Mouse (Mus musculus): ENCODE data around the gene Glb1. TPM values are rescaled to one million over a fixed set of nuclear protein-coding genes. Genes with fewer than 3 reads are reported as not detected.

Glb1 gene
- polyA plus RNA-seq (2012; rRNA removed): 17.7 and 17.8 TPM in 2 replicates

DNA sequence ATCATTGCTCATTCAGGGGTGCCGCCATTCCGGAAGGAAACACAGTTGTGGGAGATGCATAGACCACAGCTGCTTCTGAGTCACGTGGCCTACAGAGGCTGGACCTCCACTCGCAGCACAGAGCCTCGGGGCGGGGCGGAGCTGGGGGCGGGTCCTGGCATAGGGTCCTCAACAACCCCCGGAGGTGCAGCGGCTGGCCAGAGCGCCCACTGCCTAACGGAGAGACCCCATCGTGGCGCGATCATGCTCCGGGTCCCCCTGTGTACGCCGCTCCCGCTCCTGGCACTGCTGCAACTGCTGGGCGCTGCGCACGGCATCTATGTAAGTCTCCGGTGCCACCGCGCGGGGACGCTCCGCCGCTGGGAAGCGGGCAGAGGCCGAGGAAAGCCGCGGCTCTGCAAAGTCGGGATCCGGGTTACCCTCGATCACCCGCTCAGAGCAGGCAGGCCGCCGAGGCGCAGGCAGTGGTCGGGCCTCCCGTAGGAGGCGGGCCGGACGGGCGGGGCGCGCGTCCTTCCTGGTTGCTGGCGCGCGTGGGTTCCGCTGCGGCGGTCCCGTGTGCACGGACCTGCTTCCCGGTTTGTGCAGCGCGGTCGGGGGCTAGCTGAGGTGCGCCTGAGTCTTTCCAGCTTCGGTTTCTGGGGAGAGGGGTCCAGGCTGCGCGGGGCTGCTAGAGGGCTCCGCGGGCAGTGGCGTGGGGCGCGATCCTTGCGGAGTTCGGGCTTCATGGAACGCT is at the start of gene Glb1, which contains the start of gene Tmppe:
Gene Glb1, plus strand, starts transcription at position 128 of the 736 bp plus-strand sequence.
Gene Tmppe, plus strand, starts transcription at position 157 of the 736 bp plus-strand sequence.

DNA sequence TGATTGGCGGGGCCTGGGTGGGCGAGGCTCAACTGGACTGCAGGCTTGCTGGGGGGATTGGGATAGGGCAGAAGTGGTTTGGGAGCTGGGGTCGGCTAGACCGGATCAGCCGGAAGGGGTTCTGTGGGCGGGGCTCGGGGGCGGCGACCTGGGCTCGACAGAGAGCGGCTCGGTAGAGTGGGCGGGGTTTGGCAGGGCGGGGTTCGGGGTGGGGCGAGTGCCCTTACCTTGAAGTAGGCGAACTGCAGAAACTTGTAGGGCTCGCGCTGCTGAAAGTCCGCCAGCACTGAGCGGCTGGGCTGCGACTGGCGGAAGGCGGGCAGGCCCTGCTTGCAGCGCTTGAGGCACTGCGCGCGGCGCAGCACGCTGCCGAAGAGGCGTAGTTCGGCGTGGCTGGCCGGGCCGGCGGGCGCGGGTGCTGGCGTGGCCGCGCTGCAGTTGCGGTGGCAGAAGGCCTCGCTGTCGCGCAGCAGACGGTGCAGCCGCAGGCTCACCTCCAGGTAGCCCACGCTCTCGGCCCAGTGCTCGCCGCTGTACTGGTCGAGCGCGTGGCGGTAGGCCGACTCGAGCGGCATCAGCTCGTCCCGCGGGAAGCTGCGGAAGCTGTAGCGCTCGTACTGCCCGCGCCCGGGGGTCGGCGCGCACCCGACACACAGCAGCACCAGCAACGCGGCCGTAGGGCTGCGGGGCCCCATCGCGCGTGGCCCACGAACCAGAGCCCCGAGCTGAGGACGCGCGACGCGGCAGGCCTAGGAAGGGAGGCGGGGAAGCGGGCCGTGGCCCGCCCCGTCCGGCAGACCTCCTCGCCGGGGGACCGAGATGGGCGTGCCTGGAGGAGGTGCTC is 10.7 kb upstream of the Glb1 start, which contains the start of gene Crtap:
Gene Crtap, minus strand, starts transcription at position 771 of the 844 bp plus-strand sequence.

DNA sequence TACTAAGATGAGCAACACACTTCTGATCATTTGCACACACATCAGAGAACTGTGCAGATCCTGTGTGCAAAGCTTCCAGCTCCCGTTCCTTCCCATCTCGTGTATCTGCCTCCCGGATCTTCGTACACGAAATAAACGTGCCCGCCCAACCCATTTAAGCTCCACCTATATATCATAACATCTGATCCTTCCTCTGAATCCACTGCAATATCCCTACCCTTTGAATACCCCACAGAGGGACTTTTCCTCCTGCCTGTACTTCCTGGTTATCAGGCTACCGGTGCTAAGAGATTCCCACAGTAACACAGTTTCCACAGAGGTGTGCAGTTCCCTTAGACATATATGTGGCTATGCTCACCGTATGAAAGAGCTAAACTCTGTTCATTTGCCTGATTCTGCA is 103.9 kb downstream of the Glb1 start, which contains the start of gene Ccr4:
Gene Ccr4, minus strand, starts transcription at position 101 of the 400 bp plus-strand sequence.

DNA sequence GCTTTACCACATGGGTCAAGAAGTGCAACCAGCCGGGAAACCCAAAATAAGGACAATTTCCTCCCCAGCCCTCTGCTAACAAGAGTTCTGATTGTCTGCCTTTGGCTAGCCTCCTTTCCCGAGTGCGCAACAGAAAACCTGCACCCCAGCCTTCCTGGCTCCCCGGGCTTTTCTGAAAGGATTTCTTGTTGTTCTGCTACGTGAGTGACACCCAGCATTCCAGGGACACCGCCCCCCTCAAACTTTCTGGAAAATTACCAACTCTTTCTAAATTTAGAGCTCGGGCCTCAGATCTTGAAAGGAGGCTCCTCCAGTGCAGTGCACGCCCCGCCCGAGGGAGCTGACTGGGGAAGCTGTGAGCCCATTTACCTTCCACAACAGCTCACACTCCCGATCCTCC is 114.5 kb downstream of the Glb1 start, which contains the start of gene C130032M10Rik:
Gene C130032M10Rik, plus strand, starts transcription at position 334 of the 400 bp plus-strand sequence.

Other genes with a start within 250 kb of the Glb1 start
- not detected in 2 replicates for gene Bcl2a1c, start 70.9 kb upstream of the Glb1 start, polyA plus RNA-seq (2012; rRNA removed)
- 19.8 and 20.9 TPM in 2 replicates for gene Crtap, start 10.4 kb upstream of the Glb1 start, polyA plus RNA-seq (2012; rRNA removed)
- gene Tmppe, start within 50 bp of the Glb1 start, polyA plus RNA-seq (2012; rRNA removed): 1.3 and 1.4 TPM in 2 replicates
- gene Ccr4, start 103.8 kb downstream of the Glb1 start, polyA plus RNA-seq (2012; rRNA removed): 0.02 TPM in 1 of 2 replicates, not detected in the other
- gene C130032M10Rik, start 114.6 kb downstream of the Glb1 start, polyA plus RNA-seq (2012; rRNA removed): not detected in 2 replicates
- gene Trim71, start 163.3 kb downstream of the Glb1 start, polyA plus RNA-seq (2012; rRNA removed): 0.11 and 0.20 TPM in 2 replicates
- 18.3 and 19.5 TPM in 2 replicates for gene Cnot10, start 239.1 kb downstream of the Glb1 start, polyA plus RNA-seq (2012; rRNA removed)